Mouse (Mus musculus) liver, adult 2 months (tissue): ENCODE measurements at regions not wholly inside any gene's neighbourhood (a gene's known extent, or its start where the extent isn't known, plus 50 kb on each side); places are given as distances from the start of the nearest gene placed in this dataset.

Experiments
- DNase-seq: peaks from one replicate; pipeline ENCODE4 v3.0.0-alpha.2; 2011; ENCODE audit warnings: low read depth, low spot score; ENCODE audit errors: extremely low read depth
- H3K27ac ChIP-seq: fragments of 200-500 bp; replicated peaks from 2 replicates; pipeline ENCODE4 v1.5.1; 2012; ENCODE audit warnings: low read depth, mild to moderate bottlenecking, control low read depth, inconsistent platforms, low read length; ENCODE audit not compliant: insufficient read depth
- H3K27me3 ChIP-seq: fragments of 200-500 bp; 2 replicates; pipeline ENCODE4 v1.6.1; 2012; ENCODE audit warnings: mild to moderate bottlenecking, moderate library complexity, low read length, inconsistent platforms; ENCODE audit not compliant: control insufficient read depth, insufficient read depth
- H3K36me3 ChIP-seq: fragments of 200-500 bp; 2 replicates; pipeline ENCODE4 v1.6.1; 2012; ENCODE audit warnings: low read length, inconsistent platforms; ENCODE audit not compliant: control insufficient read depth, insufficient read depth
- H3K4me1 ChIP-seq: fragments of 200-500 bp; 2 replicates; pipeline ENCODE4 v1.6.1; 2011; ENCODE audit warnings: low read length; ENCODE audit not compliant: control insufficient read depth, insufficient read depth
- H3K4me3 ChIP-seq: fragments of 200-500 bp; 2 replicates; pipeline ENCODE4 v1.5.1; 2011; ENCODE audit warnings: low read depth, mild to moderate bottlenecking, control low read depth, low read length, moderate library complexity; ENCODE audit not compliant: insufficient read depth
- H3K79me2 ChIP-seq: fragments of 200-500 bp; 2 replicates; pipeline ENCODE4 v1.6.1; 2012; ENCODE audit warnings: inconsistent platforms, mild to moderate bottlenecking, low read length, moderate library complexity; ENCODE audit not compliant: control insufficient read depth, insufficient read depth
- H3K9ac ChIP-seq: fragments of 200-500 bp; 2 replicates; pipeline ENCODE4 v1.6.1; 2012; ENCODE audit warnings: low read depth, mild to moderate bottlenecking, control low read depth, inconsistent platforms, low read length
- CTCF ChIP-seq: fragments of 200-500 bp; IDR thresholded peaks from 2 replicates; pipeline ENCODE4 v1.5.1; 2011; ENCODE audit warnings: low read depth, low read length, control low read depth
- POLR2A ChIP-seq: fragments of 200-500 bp; IDR thresholded peaks from 2 replicates; pipeline ENCODE4 v1.6.1; 2011; ENCODE audit warnings: low read length, control low read depth; ENCODE audit not compliant: insufficient read depth; ENCODE audit errors: extremely low read depth
- WGBS: fragments of 180-500 bp; shearing (Covaris S2); methylation state at CpG from one replicate; pipeline ENCODE4 v1.1.7; 2018; 5-methylcytosine and 5-hydroxymethylcytosine counted together

DNA sequence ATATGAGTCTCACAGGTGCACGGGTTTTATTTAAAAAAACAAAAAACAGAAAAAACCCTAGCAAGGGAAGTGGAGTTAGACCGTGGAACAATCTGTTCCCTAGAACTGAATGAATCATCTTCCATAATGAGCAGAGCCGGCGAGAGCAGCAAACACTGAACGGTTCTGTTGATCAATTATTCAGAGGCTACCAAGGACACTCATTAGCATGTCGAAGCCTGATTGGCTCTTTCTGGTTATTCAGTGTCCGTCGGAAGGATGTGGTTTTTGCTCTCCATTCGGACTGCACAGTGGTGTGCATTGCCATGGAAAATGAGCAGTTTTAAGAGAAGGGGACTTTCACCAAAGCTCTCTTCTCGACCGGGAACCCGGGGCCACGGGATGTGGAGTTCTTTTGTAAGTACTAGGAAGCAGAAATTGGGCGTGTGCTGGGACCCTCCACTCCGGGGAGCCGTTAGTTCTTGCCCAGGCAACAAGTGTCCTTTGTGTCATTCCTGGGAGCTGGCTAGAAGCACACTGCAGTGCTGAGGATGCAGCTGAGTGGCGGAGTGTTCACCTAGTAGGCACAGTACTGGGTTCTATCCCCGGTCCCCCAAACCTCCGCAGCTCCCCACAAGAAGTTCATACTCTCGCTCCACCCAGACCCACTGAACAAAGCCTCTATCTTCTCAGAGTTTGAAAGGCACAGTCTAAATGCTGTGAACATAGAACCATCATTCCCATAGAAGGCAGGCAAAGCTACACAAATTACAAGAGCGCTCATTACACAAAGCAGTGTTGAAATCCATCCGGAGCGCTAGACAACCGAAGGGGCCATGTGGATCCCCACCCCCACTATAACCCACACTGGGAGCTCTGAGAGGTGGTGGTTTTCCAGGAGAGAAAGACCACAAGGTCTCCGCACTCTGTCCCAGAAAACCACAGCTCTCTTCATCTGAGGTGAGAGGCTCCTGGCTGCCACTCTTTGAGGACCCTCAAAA, 83.9 kb upstream of the Zfp366 start:
- Histone ChIP-seq H3K79me2 (no peaks in the 10 kb centered on the region), H3K36me3 (no peaks in the 10 kb centered on the region), H3K27ac (no peak overlapping the region), H3K9ac (no peak overlapping the region), H3K4me3 (no peak overlapping the region), H3K27me3 (no peaks in the 10 kb centered on the region), H3K4me1 (no peaks in the 10 kb centered on the region)
- 51% methylated on average over 25 of the region's 25 CpGs for WGBS
- TF ChIP-seq CTCF (no peak), POLR2A (no peak)
- peak; percentile 68 for DNase-seq

DNA sequence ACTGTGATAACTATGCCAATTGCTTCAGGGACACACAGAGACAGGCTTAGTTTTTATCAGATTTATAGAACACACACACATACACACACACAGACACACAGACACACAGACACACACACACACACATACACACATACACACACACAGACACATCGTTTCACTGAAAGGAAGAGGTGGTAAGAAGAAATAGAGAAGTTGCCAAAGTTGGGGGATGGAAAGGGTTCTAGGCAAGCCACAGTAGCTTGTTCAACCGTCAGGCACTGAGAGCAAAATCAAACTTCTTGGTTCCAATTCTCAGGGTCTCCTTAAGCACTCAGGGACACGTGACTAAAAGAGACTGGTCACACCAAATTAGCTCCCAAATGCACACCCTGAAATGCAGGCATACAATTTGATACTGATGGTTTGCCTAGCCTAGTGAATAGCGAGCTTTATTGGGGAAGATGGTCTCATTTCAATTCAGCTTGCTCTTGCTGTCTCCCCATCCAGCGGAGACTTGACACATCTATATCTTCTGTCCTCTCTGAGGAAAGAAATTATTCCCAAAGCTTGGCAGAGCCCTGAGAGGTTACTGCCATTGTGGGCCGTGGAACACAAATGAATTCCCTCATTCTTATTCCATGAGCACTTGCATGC, 84.7 kb upstream of the Zfp366 start:
- H3K9ac ChIP-seq = no peak overlapping the region
- H3K4me3 ChIP-seq = no peak overlapping the region
- 74% methylated on average over 6 of the region's 6 CpGs for WGBS
- no peaks in the 10 kb centered on the region for H3K27me3 ChIP-seq
- H3K27ac ChIP-seq = no peak overlapping the region
- DNase-seq = no peak
- H3K4me1 ChIP-seq = no peaks in the 10 kb centered on the region
- TF ChIP-seq CTCF (no peak), POLR2A (no peak)
- no peaks in the 10 kb centered on the region for H3K36me3 ChIP-seq
- H3K79me2 ChIP-seq = no peaks in the 10 kb centered on the region

DNA sequence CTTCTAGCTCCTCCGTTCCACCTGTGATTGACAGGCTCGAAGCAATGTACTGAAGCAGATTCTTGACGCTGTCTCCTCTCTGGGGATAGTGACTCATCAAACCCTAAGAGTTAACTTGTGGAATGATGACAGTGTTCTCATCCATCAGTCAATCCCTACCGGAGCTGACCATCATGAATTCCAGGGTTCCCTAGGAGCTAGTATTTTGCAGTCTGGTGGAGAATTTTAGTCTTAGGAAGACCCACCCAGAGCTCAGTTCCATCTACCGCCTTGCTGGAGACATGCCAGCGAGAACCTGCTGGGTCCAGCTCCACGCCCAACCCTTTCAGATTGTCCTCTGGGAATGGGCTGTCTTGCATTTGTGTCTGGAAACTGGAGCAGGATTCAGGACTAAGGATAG, 85.4 kb upstream of the Zfp366 start:
- Histone ChIP-seq H3K27ac (no peak overlapping the region), H3K4me3 (no peak overlapping the region), H3K36me3 (no peaks in the 10 kb centered on the region), H3K4me1 (no peaks in the 10 kb centered on the region), H3K9ac (no peak overlapping the region), H3K79me2 (no peaks in the 10 kb centered on the region), H3K27me3 (no peaks in the 10 kb centered on the region)
- DNase-seq = no peak
- WGBS = 91% methylated on average over 7 of the region's 7 CpGs
- TF ChIP-seq POLR2A (no peak), CTCF (no peak)

DNA sequence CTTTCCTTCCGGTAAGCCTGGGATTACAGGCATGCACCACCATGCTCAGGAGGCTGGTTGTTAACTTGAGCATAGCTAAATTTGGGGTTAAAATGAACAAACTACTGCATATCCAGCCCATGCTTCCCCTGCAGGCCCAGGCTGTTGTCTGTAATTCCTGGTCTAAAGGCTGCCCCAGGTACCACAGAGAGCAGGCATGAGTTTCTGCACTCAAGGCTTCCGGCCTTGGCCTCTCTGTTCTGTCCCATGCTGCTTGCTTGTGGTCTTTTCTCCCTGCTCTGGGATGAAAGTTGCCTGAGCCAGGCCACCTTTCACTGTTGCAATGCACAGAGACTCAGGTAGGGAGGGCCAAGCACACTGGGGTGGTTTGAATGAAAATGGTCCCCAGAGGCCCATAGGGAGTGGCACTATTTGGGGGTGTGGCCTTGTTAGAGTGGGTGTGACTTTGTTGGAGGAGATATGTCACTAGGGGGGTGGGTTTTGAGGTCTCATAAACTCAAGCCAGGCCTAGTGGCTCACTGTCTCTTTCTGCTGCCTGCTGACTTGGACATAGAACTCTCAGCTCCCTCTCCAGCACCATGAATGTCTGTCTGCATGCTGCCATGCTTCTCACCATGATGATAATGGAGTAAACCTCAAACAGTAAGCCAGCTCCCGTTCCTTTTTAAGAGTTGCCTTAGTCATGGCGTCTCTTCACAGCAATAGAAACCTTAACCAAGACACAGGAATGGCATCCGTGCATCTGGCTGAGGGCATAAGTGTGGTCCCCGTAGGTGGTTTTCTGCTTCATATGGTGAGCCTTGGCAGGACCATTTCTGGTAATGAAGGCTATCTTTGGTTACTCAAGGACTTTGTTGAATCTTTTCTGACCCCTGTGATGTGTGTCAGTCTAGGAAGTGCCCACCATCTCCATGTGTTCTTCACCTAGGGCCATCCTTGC, 86.7 kb upstream of the Zfp366 start:
- Histone ChIP-seq H3K4me3 (no peak overlapping the region), H3K79me2 (no peaks in the 10 kb centered on the region), H3K4me1 (no peaks in the 10 kb centered on the region; the same call in 1 of the 2 replicates), H3K27ac (no peak overlapping the region), H3K36me3 (no peaks in the 10 kb centered on the region), H3K27me3 (no peaks in the 10 kb centered on the region), H3K9ac (no peak overlapping the region)
- DNase-seq = no peak
- 95% methylated on average over 6 of the region's 6 CpGs for WGBS
- TF ChIP-seq POLR2A (no peak), CTCF (no peak)

DNA sequence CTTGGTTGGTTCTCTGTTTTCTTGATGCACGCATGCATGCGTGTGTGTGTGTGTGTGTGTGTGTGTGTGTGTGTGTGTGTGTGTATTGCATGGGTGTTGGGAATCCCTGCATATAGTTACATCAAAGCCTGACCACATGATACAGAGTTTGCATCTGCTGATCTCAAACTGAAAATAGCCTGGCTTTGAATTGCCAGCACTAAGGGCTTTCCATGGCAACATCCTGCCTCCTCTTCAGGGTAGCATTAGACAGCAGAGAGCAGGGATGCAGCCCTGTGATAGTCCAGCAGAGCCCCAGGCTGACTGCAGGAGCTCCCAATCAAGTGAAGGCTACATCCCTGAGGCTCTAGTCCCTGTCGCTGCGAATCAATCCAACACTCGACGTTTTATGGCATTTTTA, 87.8 kb upstream of the Zfp366 start:
- TF ChIP-seq CTCF = no peak
- no peak for TF ChIP-seq POLR2A
- Histone ChIP-seq H3K9ac (no peak overlapping the region), H3K4me1 (no peaks in the 10 kb centered on the region; the same call in 1 of the 2 replicates), H3K36me3 (no peaks in the 10 kb centered on the region), H3K4me3 (no peak overlapping the region), H3K27me3 (no peaks in the 10 kb centered on the region), H3K27ac (no peak overlapping the region), H3K79me2 (no peaks in the 10 kb centered on the region)
- no peak for DNase-seq
- 95% methylated on average over 6 of the region's 6 CpGs for WGBS
